Mouse (Mus musculus): ENCODE results near the gene Wdr43.

Wdr43 gene

GRCm38 (mm10) chr17:71705550-71706480 is 90.1 kb downstream of the Wdr43 start:
- DNase-seq (ENCODE audit: low spot score) = no peak

- DNase-seq (ENCODE audit: low spot score) = no peak
Observed at GRCm38 (mm10) chr17:71707715-71708114, 92.0 kb downstream of the Wdr43 start.
